Mouse (Mus musculus) liver, adult 2 months (tissue): ENCODE data around the gene Cdh23.

ENCODE experiments used
- CTCF ChIP-seq: fragments of 200-500 bp; IDR thresholded peaks from 2 replicates; pipeline ENCODE4 v1.5.1; 2011; ENCODE audit warnings: low read depth, low read length, control low read depth
- POLR2A ChIP-seq: fragments of 200-500 bp; IDR thresholded peaks from 2 replicates; pipeline ENCODE4 v1.6.1; 2011; ENCODE audit warnings: low read length, control low read depth; ENCODE audit not compliant: insufficient read depth; ENCODE audit errors: extremely low read depth

DNA sequence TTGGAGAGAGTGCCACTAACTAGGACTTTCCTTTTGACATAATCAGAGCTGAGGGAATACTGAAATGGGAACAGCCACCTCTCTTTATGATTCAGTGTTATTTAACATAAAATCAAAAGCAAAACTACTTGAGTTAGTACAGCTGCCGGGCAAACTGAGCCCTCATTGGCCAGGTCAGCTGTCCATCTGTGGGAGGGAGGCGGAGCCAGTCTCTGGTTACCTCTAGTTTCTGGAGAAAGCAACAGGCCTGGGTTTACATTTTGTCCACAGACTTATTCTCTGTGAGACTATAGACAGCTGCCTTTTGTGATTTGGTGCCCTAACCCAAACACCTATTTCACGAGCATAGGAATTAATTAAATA, 345.5 kb downstream of the Cdh23 start:
- TF ChIP-seq CTCF: no peak
- no peak for TF ChIP-seq POLR2A
